Mouse (Mus musculus): ENCODE data around the gene Trabd2b. TPM values are rescaled to one million over a fixed set of nuclear protein-coding genes. Genes with fewer than 3 reads are reported as not detected.
A peak's percentile ranks its signal among the peaks of the same experiment; 100 is the strongest.

Gene Trabd2b
- polyA plus RNA-seq, 1 experiment from 2014 or later: 0.32 TPM

GRCm38 (mm10) chr4:114481518-114481917 lies 75.0 kb downstream of the Trabd2b start:
- Histone ChIP-seq H3K4me2 (replicated peaks) (no peak overlapping the region), H3K9me3 (no peaks in the 10 kb centered on the region), H3K4me1 (peaks cover 16% of the 10 kb centered on the region), H3K4me3 (no peak overlapping the region), H3K9ac (replicated peaks) (no peak overlapping the region), H3K27me3 (no peaks in the 10 kb centered on the region), H3K36me3 (no peaks in the 10 kb centered on the region), H3K27ac (replicated peaks) (no peak overlapping the region)
- WGBS: 13% methylated on average over 5 of the region's 5 CpGs
- ATAC-seq (replicated peaks): no peak

- no peak overlapping the region for H3K4me3 ChIP-seq
- H3K4me1 ChIP-seq: peaks cover 14% of the 10 kb centered on the region
- no peaks in the 10 kb centered on the region for H3K36me3 ChIP-seq
- H3K9me3 ChIP-seq: no peaks in the 10 kb centered on the region
- H3K27ac ChIP-seq (replicated peaks): no peak overlapping the region
- no peak overlapping the region for H3K9ac ChIP-seq (replicated peaks)
- 77% methylated on average over 2 of the region's 2 CpGs for WGBS
- H3K27me3 ChIP-seq: no peaks in the 10 kb centered on the region
- ATAC-seq (replicated peaks): no peak
- H3K4me2 ChIP-seq (replicated peaks): no peak overlapping the region
Observed at GRCm38 (mm10) chr4:114484173-114484572, 77.6 kb downstream of the Trabd2b start.

- no peaks in the 10 kb centered on the region for H3K9me3 ChIP-seq
- WGBS: 61% methylated on average over 5 of the region's 5 CpGs
- no peak overlapping the region for H3K4me2 ChIP-seq (replicated peaks)
- H3K4me1 ChIP-seq: peaks cover 14% of the 10 kb centered on the region
- no peak overlapping the region for H3K9ac ChIP-seq (replicated peaks)
- no peak overlapping the region for H3K4me3 ChIP-seq
- no peak overlapping the region for H3K27ac ChIP-seq (replicated peaks)
- H3K36me3 ChIP-seq: no peaks in the 10 kb centered on the region
- ATAC-seq (replicated peaks): no peak
- H3K27me3 ChIP-seq: no peaks in the 10 kb centered on the region
Observed at GRCm38 (mm10) chr4:114485996-114486395, 79.5 kb downstream of the Trabd2b start.

GRCm38 (mm10) chr4:114486885-114487531 lies 80.5 kb downstream of the Trabd2b start:
- Histone ChIP-seq H3K36me3 (no peaks in the 10 kb centered on the region), H3K9ac (replicated peaks) (no peak overlapping the region), H3K9me3 (no peaks in the 10 kb centered on the region), H3K27ac (replicated peaks) (no peak overlapping the region), H3K27me3 (no peaks in the 10 kb centered on the region), H3K4me3 (no peak overlapping the region), H3K4me1 (peaks cover 7% of the 10 kb centered on the region), H3K4me2 (replicated peaks) (no peak overlapping the region)
- peak; percentile 64 for ATAC-seq (replicated peaks)
- WGBS: 44% methylated on average over 2 of the region's 2 CpGs

GRCm38 (mm10) chr4:114487701-114488100 lies 81.2 kb downstream of the Trabd2b start:
- Histone ChIP-seq H3K9ac (replicated peaks) (no peak overlapping the region), H3K4me3 (no peak overlapping the region), H3K36me3 (no peaks in the 10 kb centered on the region), H3K4me2 (replicated peaks) (no peak overlapping the region), H3K4me1 (peaks cover 7% of the 10 kb centered on the region), H3K27ac (replicated peaks) (no peak overlapping the region), H3K9me3 (no peaks in the 10 kb centered on the region), H3K27me3 (no peaks in the 10 kb centered on the region)
- 86% methylated on average over 3 of the region's 3 CpGs for WGBS
- ATAC-seq (replicated peaks): no peak

GRCm38 (mm10) chr4:114492157-114492556 lies 85.6 kb downstream of the Trabd2b start:
- Histone ChIP-seq H3K27ac (replicated peaks) (no peak overlapping the region), H3K4me2 (replicated peaks) (no peak overlapping the region), H3K9ac (replicated peaks) (no peak overlapping the region), H3K27me3 (no peaks in the 10 kb centered on the region), H3K36me3 (no peaks in the 10 kb centered on the region), H3K4me1 (peaks cover 2% of the 10 kb centered on the region), H3K4me3 (no peak overlapping the region), H3K9me3 (no peaks in the 10 kb centered on the region)
- 81% methylated on average over 4 of the region's 4 CpGs for WGBS
- no peak for ATAC-seq (replicated peaks)

GRCm38 (mm10) chr4:114494035-114494434 lies 87.5 kb downstream of the Trabd2b start:
- 70% methylated on average over 2 of the region's 2 CpGs for WGBS

GRCm38 (mm10) chr4:114495688-114496426 lies 89.3 kb downstream of the Trabd2b start:
- no peak overlapping the region for H3K27ac ChIP-seq (replicated peaks)
- H3K36me3 ChIP-seq: no peaks in the 10 kb centered on the region
- peak; percentile 41; the same call in 1 of the 2 replicates for ATAC-seq (replicated peaks)
- no peaks in the 10 kb centered on the region for H3K4me1 ChIP-seq
- 51% methylated on average over 4 of the region's 4 CpGs for WGBS
- no peak overlapping the region for H3K4me3 ChIP-seq
- no peaks in the 10 kb centered on the region for H3K27me3 ChIP-seq
- H3K9ac ChIP-seq (replicated peaks): no peak overlapping the region
- no peaks in the 10 kb centered on the region for H3K9me3 ChIP-seq
- no peak overlapping the region for H3K4me2 ChIP-seq (replicated peaks)

More at GRCm38 (mm10) chr4:114494035-114494434, 87.5 kb downstream of the Trabd2b start:
- no peak overlapping the region for H3K9ac ChIP-seq (replicated peaks)
- ATAC-seq (replicated peaks): no peak
- no peak overlapping the region for H3K4me2 ChIP-seq (replicated peaks)
- no peaks in the 10 kb centered on the region for H3K27me3 ChIP-seq
- H3K27ac ChIP-seq (replicated peaks): no peak overlapping the region
- H3K36me3 ChIP-seq: no peaks in the 10 kb centered on the region
- H3K4me1 ChIP-seq: no peaks in the 10 kb centered on the region
- H3K9me3 ChIP-seq: no peaks in the 10 kb centered on the region
- H3K4me3 ChIP-seq: no peak overlapping the region

- WGBS: 97% methylated on average over 1 of the region's 1 CpGs
- no peaks in the 10 kb centered on the region for H3K4me1 ChIP-seq
- no peaks in the 10 kb centered on the region for H3K27me3 ChIP-seq
- H3K9me3 ChIP-seq: no peaks in the 10 kb centered on the region
- no peak for ATAC-seq (replicated peaks)
- H3K9ac ChIP-seq (replicated peaks): no peak overlapping the region
- no peaks in the 10 kb centered on the region for H3K36me3 ChIP-seq
- H3K27ac ChIP-seq (replicated peaks): no peak overlapping the region
- H3K4me2 ChIP-seq (replicated peaks): no peak overlapping the region
- no peak overlapping the region for H3K4me3 ChIP-seq
Observed at GRCm38 (mm10) chr4:114499650-114500049, 93.1 kb downstream of the Trabd2b start.

- ATAC-seq (replicated peaks): no peak
- H3K27me3 ChIP-seq: no peaks in the 10 kb centered on the region
- WGBS: 80% methylated on average over 7 of the region's 7 CpGs
Observed at GRCm38 (mm10) chr4:114500317-114500716, 93.8 kb downstream of the Trabd2b start.

GRCm38 (mm10) chr4:114501048-114501447 lies 94.5 kb downstream of the Trabd2b start:
- Histone ChIP-seq H3K27me3 (no peaks in the 10 kb centered on the region), H3K27ac (replicated peaks) (no peak overlapping the region), H3K9ac (replicated peaks) (no peak overlapping the region), H3K36me3 (no peaks in the 10 kb centered on the region), H3K4me1 (no peaks in the 10 kb centered on the region), H3K4me3 (no peak overlapping the region), H3K9me3 (no peaks in the 10 kb centered on the region), H3K4me2 (replicated peaks) (no peak overlapping the region)
- no peak for ATAC-seq (replicated peaks)
- WGBS: 97% methylated on average over 1 of the region's 1 CpGs

More at GRCm38 (mm10) chr4:114500317-114500716, 93.8 kb downstream of the Trabd2b start:
- Histone ChIP-seq H3K4me1 (no peaks in the 10 kb centered on the region), H3K36me3 (no peaks in the 10 kb centered on the region), H3K4me3 (no peak overlapping the region), H3K27ac (replicated peaks) (no peak overlapping the region), H3K4me2 (replicated peaks) (no peak overlapping the region), H3K9me3 (no peaks in the 10 kb centered on the region), H3K9ac (replicated peaks) (no peak overlapping the region)

- no peak for ATAC-seq (replicated peaks)
- H3K4me1 ChIP-seq: no peaks in the 10 kb centered on the region
- no peak overlapping the region for H3K4me2 ChIP-seq (replicated peaks)
- no peaks in the 10 kb centered on the region for H3K9me3 ChIP-seq
- no peak overlapping the region for H3K9ac ChIP-seq (replicated peaks)
- no peaks in the 10 kb centered on the region for H3K27me3 ChIP-seq
- H3K4me3 ChIP-seq: no peak overlapping the region
- H3K36me3 ChIP-seq: no peaks in the 10 kb centered on the region
- no peak overlapping the region for H3K27ac ChIP-seq (replicated peaks)
- 86% methylated on average over 4 of the region's 4 CpGs for WGBS
Observed at GRCm38 (mm10) chr4:114501611-114502010, 95.1 kb downstream of the Trabd2b start.

Data from forebrain, embryonic 15.5 days (tissue).